Mouse (Mus musculus): ENCODE data around the gene Clcnkb. TPM values are rescaled to one million over a fixed set of nuclear protein-coding genes. Genes with fewer than 3 reads are reported as not detected.

Gene Clcnkb
- polyA plus RNA-seq, 1 experiment, result 1.0 TPM

DNA sequence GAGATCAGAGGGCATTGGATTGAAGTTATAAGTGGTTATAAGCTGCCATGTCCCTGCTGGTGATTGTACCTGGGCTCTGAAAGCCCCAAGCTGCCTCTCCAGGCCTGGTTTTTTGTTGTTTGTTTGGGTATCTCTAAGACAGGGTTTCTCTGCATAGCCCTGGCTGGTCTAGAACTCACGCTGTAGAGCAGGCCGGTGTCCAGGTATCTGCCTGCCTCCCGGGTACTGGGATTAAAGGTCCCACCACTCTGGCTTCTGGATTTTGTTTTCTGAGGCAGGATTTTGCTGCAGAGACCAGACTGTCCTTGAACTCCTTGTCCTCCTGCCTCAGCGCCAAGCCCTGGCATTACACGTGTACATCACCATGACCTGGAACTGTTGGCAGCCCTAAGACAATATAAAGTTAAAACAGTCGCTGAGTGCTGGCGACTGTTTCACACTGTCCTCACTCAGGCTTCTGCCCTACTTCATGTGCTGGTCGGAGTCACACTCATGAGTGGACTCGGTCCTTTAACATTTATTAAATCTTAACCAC, 36.2 kb upstream of the Clcnkb start:
- Histone ChIP-seq H3K27me3 (ENCODE audit: control insufficient read depth, insufficient read depth, low read length, poor library complexity, severe bottlenecking) (no peaks in the 10 kb centered on the region), H3K36me3 (ENCODE audit: control insufficient read depth, insufficient read depth, low read length, poor library complexity, severe bottlenecking) (no peaks in the 10 kb centered on the region), H3K9ac (ENCODE audit: low read depth, poor library complexity, severe bottlenecking) (no peak overlapping the region), H3K4me1 (ENCODE audit: control insufficient read depth, insufficient read depth, low read length) (no peaks in the 10 kb centered on the region), H3K4me3 (ENCODE audit: low read depth, low read length) (no peak overlapping the region), H3K9me3 (replicated peaks; ENCODE audit: control insufficient read depth, insufficient read depth, low read length, poor library complexity, severe bottlenecking) (no peaks in the 10 kb centered on the region), H3K27ac (ENCODE audit: insufficient read depth, low read length) (no peak overlapping the region)
- no peak for TF ChIP-seq EP300 (IDR thresholded peaks at IDR 0.05; ENCODE audit: insufficient read depth, low read depth, low read length)
- TF ChIP-seq POLR2A (IDR thresholded peaks at IDR 0.05; ENCODE audit: insufficient read depth, low read length), result no peak
- TF ChIP-seq CTCF (IDR thresholded peaks at IDR 0.05; ENCODE audit: low read depth, low read length), result no peak

DNA sequence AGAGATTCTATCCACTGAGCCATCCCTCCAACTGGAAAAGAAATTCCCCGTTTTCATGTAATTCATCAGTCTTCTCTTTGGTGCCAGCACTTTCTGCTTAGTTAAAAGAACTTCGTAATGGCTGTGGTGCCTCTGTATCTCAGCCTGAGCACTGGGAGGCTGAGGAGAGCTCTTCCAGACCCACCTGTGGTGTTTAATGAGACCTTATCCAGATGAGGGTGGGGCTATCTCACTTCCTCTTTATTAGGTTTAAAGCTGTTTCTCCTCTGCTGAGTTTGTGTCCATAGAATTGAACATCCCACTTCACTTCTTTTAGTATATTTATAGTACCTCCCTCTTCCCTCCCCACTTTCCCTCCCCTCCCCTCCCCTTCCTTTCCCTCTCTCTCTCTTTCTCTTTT, 35.4 kb upstream of the Clcnkb start:
- Histone ChIP-seq H3K27me3 (ENCODE audit: control insufficient read depth, insufficient read depth, low read length, poor library complexity, severe bottlenecking) (no peaks in the 10 kb centered on the region), H3K9ac (ENCODE audit: low read depth, poor library complexity, severe bottlenecking) (no peak overlapping the region), H3K4me3 (ENCODE audit: low read depth, low read length) (no peak overlapping the region), H3K9me3 (replicated peaks; ENCODE audit: control insufficient read depth, insufficient read depth, low read length, poor library complexity, severe bottlenecking) (no peaks in the 10 kb centered on the region), H3K27ac (ENCODE audit: insufficient read depth, low read length) (no peak overlapping the region), H3K36me3 (ENCODE audit: control insufficient read depth, insufficient read depth, low read length, poor library complexity, severe bottlenecking) (no peaks in the 10 kb centered on the region), H3K4me1 (ENCODE audit: control insufficient read depth, insufficient read depth, low read length) (no peaks in the 10 kb centered on the region)
- no peak for TF ChIP-seq POLR2A (IDR thresholded peaks at IDR 0.05; ENCODE audit: insufficient read depth, low read length)
- TF ChIP-seq CTCF (IDR thresholded peaks at IDR 0.05; ENCODE audit: low read depth, low read length), result no peak
- no peak for TF ChIP-seq EP300 (IDR thresholded peaks at IDR 0.05; ENCODE audit: insufficient read depth, low read depth, low read length)

DNA sequence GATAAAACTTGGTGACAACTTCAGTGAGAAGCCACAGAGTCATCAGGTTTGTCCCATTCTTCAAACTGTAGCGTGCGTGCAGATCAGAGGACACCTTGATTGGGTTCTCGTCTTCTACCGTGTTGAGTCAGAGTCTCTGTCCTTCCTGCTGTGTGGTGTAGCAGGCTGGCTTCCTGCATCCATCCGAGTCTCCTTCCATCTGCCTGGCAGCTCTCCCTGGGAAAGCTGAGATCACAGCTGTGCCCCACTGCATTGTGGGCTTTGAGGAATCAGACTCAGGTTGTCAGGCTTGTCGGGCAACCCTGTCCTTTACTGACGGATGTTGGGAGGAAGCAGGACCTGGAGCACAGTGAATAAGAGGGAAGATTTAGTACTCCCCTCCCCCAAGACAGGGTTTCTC, 30.4 kb upstream of the Clcnkb start:
- Histone ChIP-seq H3K36me3 (ENCODE audit: control insufficient read depth, insufficient read depth, low read length, poor library complexity, severe bottlenecking) (no peaks in the 10 kb centered on the region), H3K4me1 (ENCODE audit: control insufficient read depth, insufficient read depth, low read length) (peaks cover 4% of the 10 kb centered on the region), H3K9me3 (replicated peaks; ENCODE audit: control insufficient read depth, insufficient read depth, low read length, poor library complexity, severe bottlenecking) (no peaks in the 10 kb centered on the region), H3K9ac (ENCODE audit: low read depth, poor library complexity, severe bottlenecking) (no peak overlapping the region), H3K27me3 (ENCODE audit: control insufficient read depth, insufficient read depth, low read length, poor library complexity, severe bottlenecking) (no peaks in the 10 kb centered on the region), H3K4me3 (ENCODE audit: low read depth, low read length) (no peak overlapping the region), H3K27ac (ENCODE audit: insufficient read depth, low read length) (no peak overlapping the region)
- TF ChIP-seq EP300 (IDR thresholded peaks at IDR 0.05; ENCODE audit: insufficient read depth, low read depth, low read length) (no peak), CTCF (IDR thresholded peaks at IDR 0.05; ENCODE audit: low read depth, low read length) (no peak), POLR2A (IDR thresholded peaks at IDR 0.05; ENCODE audit: insufficient read depth, low read length) (no peak)

DNA sequence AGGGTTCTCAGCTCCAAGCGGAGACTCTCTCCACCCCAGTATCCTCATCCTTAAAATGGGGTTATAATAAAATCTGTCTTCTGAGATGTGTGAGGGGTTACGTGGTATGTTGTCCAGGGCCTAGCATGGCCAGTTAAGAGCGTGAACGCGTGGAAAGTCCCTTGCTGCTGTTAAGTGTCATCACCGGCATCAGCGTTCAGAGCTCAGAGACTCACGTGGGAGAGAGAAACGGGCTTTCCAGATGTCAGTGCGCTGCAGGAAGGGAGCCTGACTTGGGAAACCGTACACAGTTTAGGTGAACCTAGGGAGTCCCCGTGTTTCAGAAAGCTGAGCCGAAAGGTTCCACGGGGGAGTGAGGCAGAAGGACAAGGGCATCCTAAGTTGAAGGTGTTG, 29.5 kb upstream of the Clcnkb start:
- no peak overlapping the region for H3K27ac ChIP-seq (ENCODE audit: insufficient read depth, low read length)
- H3K9ac ChIP-seq (ENCODE audit: low read depth, poor library complexity, severe bottlenecking), result peak overlapping the region; percentile 86
- no peaks in the 10 kb centered on the region for H3K36me3 ChIP-seq (ENCODE audit: control insufficient read depth, insufficient read depth, low read length, poor library complexity, severe bottlenecking)
- TF ChIP-seq CTCF (IDR thresholded peaks at IDR 0.05; ENCODE audit: low read depth, low read length) (no peak), EP300 (IDR thresholded peaks at IDR 0.05; ENCODE audit: insufficient read depth, low read depth, low read length) (no peak), POLR2A (IDR thresholded peaks at IDR 0.05; ENCODE audit: insufficient read depth, low read length) (no peak)
- H3K4me1 ChIP-seq (ENCODE audit: control insufficient read depth, insufficient read depth, low read length), result peaks cover 4% of the 10 kb centered on the region
- H3K27me3 ChIP-seq (ENCODE audit: control insufficient read depth, insufficient read depth, low read length, poor library complexity, severe bottlenecking), result no peaks in the 10 kb centered on the region
- H3K4me3 ChIP-seq (ENCODE audit: low read depth, low read length), result peak overlapping the region; percentile 94
- no peaks in the 10 kb centered on the region for H3K9me3 ChIP-seq (replicated peaks; ENCODE audit: control insufficient read depth, insufficient read depth, low read length, poor library complexity, severe bottlenecking)

DNA sequence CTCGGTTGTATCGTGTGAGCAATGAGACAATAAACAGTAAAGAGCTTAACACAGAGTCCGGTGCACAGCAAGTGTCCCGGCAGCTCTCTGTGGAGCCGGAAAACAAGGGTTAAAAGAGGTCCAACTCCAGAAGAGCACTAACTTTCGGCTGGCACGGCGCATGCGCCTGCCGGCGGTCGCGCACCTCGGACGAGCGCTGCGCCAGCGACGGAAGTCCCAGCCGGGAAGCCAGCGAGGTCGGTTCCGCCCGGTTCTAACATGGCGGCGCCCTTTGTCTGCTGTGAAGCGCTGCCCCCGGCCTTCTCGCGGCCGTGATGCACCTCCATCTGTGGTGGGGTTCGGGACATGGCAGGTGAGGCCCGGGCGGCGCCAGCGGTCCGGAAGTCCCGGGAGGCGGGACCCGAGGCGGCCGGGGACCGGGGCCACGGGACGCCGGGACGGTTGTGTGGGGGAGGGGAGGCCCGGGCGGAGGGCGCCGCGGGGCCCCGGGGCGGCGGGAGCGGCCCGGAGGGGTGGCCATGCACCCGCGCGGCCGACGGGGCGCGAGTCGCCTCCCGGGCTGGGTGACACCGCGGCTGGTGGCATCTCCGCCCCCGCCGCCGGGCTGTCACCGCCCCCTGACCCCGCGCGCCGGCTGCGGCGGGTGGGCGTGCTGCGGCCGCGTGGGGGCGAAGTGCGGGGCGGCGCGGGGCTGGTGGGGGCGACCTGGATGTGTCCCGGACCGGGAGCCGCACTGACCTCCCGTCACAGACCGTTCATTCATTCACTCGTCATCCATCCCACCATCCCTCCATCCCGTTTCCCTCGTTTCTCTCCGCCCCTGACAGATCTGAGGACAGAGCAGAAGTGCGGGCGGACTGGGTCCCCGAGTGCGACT, 28.9 kb upstream of the Clcnkb start, which contains the start of gene Zbtb17:
Gene Zbtb17 (plus strand): TSS at position 204 of the 877 bp plus-strand sequence.
- Histone ChIP-seq H3K27ac (ENCODE audit: insufficient read depth, low read length) (no peak within 1 kb of the TSS), H3K27me3 (ENCODE audit: control insufficient read depth, insufficient read depth, low read length, poor library complexity, severe bottlenecking) (no peaks in the 10 kb centered on the region), H3K9ac (ENCODE audit: low read depth, poor library complexity, severe bottlenecking) (peak within 1 kb of the TSS; percentile 86), H3K9me3 (replicated peaks; ENCODE audit: control insufficient read depth, insufficient read depth, low read length, poor library complexity, severe bottlenecking) (no peaks in the 10 kb centered on the region), H3K36me3 (ENCODE audit: control insufficient read depth, insufficient read depth, low read length, poor library complexity, severe bottlenecking) (no peaks in the 10 kb centered on the region), H3K4me3 (ENCODE audit: low read depth, low read length) (peak within 1 kb of the TSS; percentile 94), H3K4me1 (ENCODE audit: control insufficient read depth, insufficient read depth, low read length) (peaks cover 7% of the 10 kb centered on the region)
- no peak for TF ChIP-seq EP300 (IDR thresholded peaks at IDR 0.05; ENCODE audit: insufficient read depth, low read depth, low read length)
- no peak for TF ChIP-seq CTCF (IDR thresholded peaks at IDR 0.05; ENCODE audit: low read depth, low read length)
- no peak for TF ChIP-seq POLR2A (IDR thresholded peaks at IDR 0.05; ENCODE audit: insufficient read depth, low read length)
